Mouse (Mus musculus) CH12.LX (cell line): ENCODE measurements around the gene Fgg. TPM values are rescaled to one million over a fixed set of nuclear protein-coding genes. Genes with fewer than 3 reads are reported as not detected.

Experiments
- DNase-seq: peaks from one replicate; pipeline ENCODE4 v3.0.0-alpha.2; 2013; ENCODE audit errors: extremely low read depth
- H3K27ac ChIP-seq: 2 replicates; pipeline ENCODE4 v1.5.1; 2012; ENCODE audit warnings: low read depth, mild to moderate bottlenecking, control low read depth, moderate library complexity; ENCODE audit not compliant: insufficient read depth
- H3K27me3 ChIP-seq: replicated peaks from 2 replicates; pipeline ENCODE3; 2012; ENCODE audit warnings: inconsistent platforms
- H3K36me3 ChIP-seq, 2 experiments: replicated peaks in 1 of 2; 2 replicates each; pipeline versions ENCODE3 to v1.6.1; 2012; ENCODE audit warnings: inconsistent platforms in 1 of 2, low read length in 1 of 2, mild to moderate bottlenecking in 1 of 2, mixed read lengths in 1 of 2, moderate library complexity in 1 of 2; ENCODE audit not compliant: control insufficient read depth in 1 of 2, insufficient read depth in 1 of 2
- H3K4me1 ChIP-seq, 2 experiments: 2 replicates each; pipeline ENCODE4 v1.6.1; 2012; ENCODE audit warnings: inconsistent platforms in 1 of 2, moderate library complexity in 1 of 2; ENCODE audit not compliant: insufficient read depth in 2 of 2, control insufficient read depth in 1 of 2
- H3K4me2 ChIP-seq: 2 replicates; pipeline ENCODE4 v1.6.1; 2012; ENCODE audit warnings: low read depth, mild to moderate bottlenecking, control low read depth; ENCODE audit not compliant: poor library complexity, insufficient read depth, severe bottlenecking
- H3K4me3 ChIP-seq, 3 experiments: fragments of 150-350 bp in 1 of 3; sonication (generic) in 1 of 3; replicated peaks in 1 of 3; 2 replicates each; pipeline versions ENCODE3 to v1.5.1; 2011 to 2012; ENCODE audit warnings: low read depth in 2 of 3, low read length in 2 of 3, mild to moderate bottlenecking in 2 of 3, moderate library complexity in 2 of 3, control low read depth in 1 of 3, improper control_type of control experiment in 1 of 3, inconsistent platforms in 1 of 3, mixed read lengths in 1 of 3; ENCODE audit not compliant: poor library complexity in 1 of 3
- H3K79me2 ChIP-seq: replicated peaks from 2 replicates; pipeline ENCODE4 v1.6.1; 2012; ENCODE audit warnings: mild to moderate bottlenecking, moderate library complexity; ENCODE audit not compliant: control insufficient read depth, poor library complexity, insufficient read depth, severe bottlenecking; ENCODE audit errors: extremely low read depth
- H3K9ac ChIP-seq: 2 replicates; pipeline ENCODE4 v1.6.1; 2012; ENCODE audit warnings: low read depth, mild to moderate bottlenecking, control low read depth, moderate library complexity; ENCODE audit not compliant: insufficient read depth
- H3K9me3 ChIP-seq: replicated peaks from 2 replicates; pipeline ENCODE3; 2012; ENCODE audit warnings: low read length, inconsistent platforms, mixed read lengths
- CHD1 ChIP-seq: IDR thresholded peaks from 2 replicates; pipeline ENCODE4 v1.6.1; 2012; ENCODE audit warnings: low read depth, low read length, improper control_type of control experiment, inconsistent platforms
- CHD2 ChIP-seq: IDR thresholded peaks from 2 replicates; pipeline ENCODE4 v1.6.1; 2011; ENCODE audit warnings: low read length, improper control_type of control experiment
- CTCF ChIP-seq, 2 experiments: IDR thresholded peaks in 1 of 2; conservative IDR thresholded peaks in 1 of 2; 2 replicates each; pipeline ENCODE4 v1.5.1; 2011 to 2012; ENCODE audit warnings: low read depth in 2 of 2, low read length in 2 of 2, improper control_type of control experiment in 1 of 2, inconsistent platforms in 1 of 2, mild to moderate bottlenecking in 1 of 2, moderate library complexity in 1 of 2
- E2F4 ChIP-seq: IDR thresholded peaks from 2 replicates; pipeline ENCODE4 v1.6.1; 2011; ENCODE audit warnings: low read depth, low read length, improper control_type of control experiment; ENCODE audit not compliant: insufficient replicate concordance
- ELF1 ChIP-seq: IDR thresholded peaks from 2 replicates; pipeline ENCODE4 v1.6.1; 2014; ENCODE audit warnings: low read depth, mild to moderate bottlenecking, inconsistent platforms, low read length, improper control_type of control experiment
- EP300 ChIP-seq: IDR thresholded peaks from 2 replicates; pipeline ENCODE4 v1.6.1; 2011; ENCODE audit warnings: low read length, improper control_type of control experiment
- ETS1 ChIP-seq: conservative IDR thresholded peaks from 2 replicates; pipeline ENCODE4 v1.6.1; 2012; ENCODE audit warnings: low read depth, mild to moderate bottlenecking, inconsistent platforms, low read length, improper control_type of control experiment, moderate library complexity
- GABPA ChIP-seq: IDR thresholded peaks from 2 replicates; pipeline ENCODE4 v1.6.1; 2012; ENCODE audit warnings: low read depth, low read length, improper control_type of control experiment, inconsistent platforms; ENCODE audit not compliant: insufficient replicate concordance
- HCFC1 ChIP-seq: IDR thresholded peaks from 2 replicates; pipeline ENCODE4 v1.6.1; 2012; ENCODE audit warnings: low read depth, mild to moderate bottlenecking, inconsistent platforms, low read length, improper control_type of control experiment
- IRF4 ChIP-seq: IDR thresholded peaks from 2 replicates; pipeline ENCODE4 v1.6.1; 2014; ENCODE audit warnings: low read depth, mild to moderate bottlenecking, inconsistent platforms, low read length, improper control_type of control experiment
- JUND ChIP-seq: conservative IDR thresholded peaks from 2 replicates; pipeline ENCODE4 v1.6.1; 2011; ENCODE audit warnings: low read depth, low read length, improper control_type of control experiment
- KAT2A ChIP-seq: IDR thresholded peaks from 2 replicates; pipeline ENCODE4 v1.6.1; 2012; ENCODE audit warnings: low read length, improper control_type of control experiment, inconsistent platforms; ENCODE audit not compliant: insufficient replicate concordance
- MAFK ChIP-seq: IDR thresholded peaks from 2 replicates; pipeline ENCODE4 v1.6.1; 2011; ENCODE audit warnings: low read length, improper control_type of control experiment; ENCODE audit not compliant: insufficient replicate concordance
- MAX ChIP-seq: IDR thresholded peaks from 2 replicates; pipeline ENCODE4 v1.6.1; 2011; ENCODE audit warnings: low read length, improper control_type of control experiment
- MAZ ChIP-seq: IDR thresholded peaks from 2 replicates; pipeline ENCODE4 v1.6.1; 2012; ENCODE audit warnings: low read depth, mild to moderate bottlenecking, inconsistent platforms, low read length, improper control_type of control experiment, moderate library complexity
- MEF2A ChIP-seq: IDR thresholded peaks from 2 replicates; pipeline ENCODE4 v1.6.1; 2014; ENCODE audit warnings: low read depth, mild to moderate bottlenecking, inconsistent platforms, low read length, improper control_type of control experiment, borderline replicate concordance
- MXI1 ChIP-seq: IDR thresholded peaks from 2 replicates; pipeline ENCODE4 v1.6.1; 2011; ENCODE audit warnings: mild to moderate bottlenecking, low read depth, low read length, improper control_type of control experiment
- MYC ChIP-seq: IDR thresholded peaks from 2 replicates; pipeline ENCODE4 v1.6.1; 2011; ENCODE audit warnings: low read depth, mild to moderate bottlenecking, improper control_type of control experiment, low read length
- NELFE ChIP-seq: IDR thresholded peaks from 2 replicates; pipeline ENCODE4 v1.6.1; 2011; ENCODE audit warnings: low read depth, low read length, improper control_type of control experiment
- NRF1 ChIP-seq: IDR thresholded peaks from 2 replicates; pipeline ENCODE4 v1.6.1; 2014; ENCODE audit warnings: low read depth, mild to moderate bottlenecking, inconsistent platforms, low read length, improper control_type of control experiment, moderate library complexity
- PAX5 ChIP-seq: IDR thresholded peaks from 2 replicates; pipeline ENCODE4 v1.6.1; 2012; ENCODE audit warnings: low read length, inconsistent platforms, mixed read lengths
- POLR2A ChIP-seq: IDR thresholded peaks from 2 replicates; pipeline ENCODE4 v1.6.1; 2011; ENCODE audit warnings: low read depth, mild to moderate bottlenecking, improper control_type of control experiment, low read length
- POLR2AphosphoS2 ChIP-seq: IDR thresholded peaks from 2 replicates; pipeline ENCODE4 v1.6.1; 2011; ENCODE audit warnings: low read depth, low read length, improper control_type of control experiment
- RAD21 ChIP-seq: IDR thresholded peaks from 2 replicates; pipeline ENCODE4 v1.6.1; 2011; ENCODE audit warnings: low read depth, mild to moderate bottlenecking, low read length, improper control_type of control experiment, moderate library complexity
- RCOR1 ChIP-seq: conservative IDR thresholded peaks from 2 replicates; pipeline ENCODE4 v1.6.1; 2012; ENCODE audit warnings: low read depth, mild to moderate bottlenecking, inconsistent platforms, low read length, improper control_type of control experiment
- SIN3A ChIP-seq: IDR thresholded peaks from 2 replicates; pipeline ENCODE4 v1.6.1; 2012; ENCODE audit warnings: low read length, improper control_type of control experiment, inconsistent platforms
- SMC3 ChIP-seq: IDR thresholded peaks from 2 replicates; pipeline ENCODE4 v1.6.1; 2011; ENCODE audit warnings: low read depth, low read length, improper control_type of control experiment
- TBP ChIP-seq: conservative IDR thresholded peaks from 2 replicates; pipeline ENCODE4 v1.6.1; 2011; ENCODE audit warnings: low read depth, low read length, improper control_type of control experiment
- TCF12 ChIP-seq: IDR thresholded peaks from 2 replicates; pipeline ENCODE4 v1.6.1; 2014; ENCODE audit warnings: low read depth, mild to moderate bottlenecking, inconsistent platforms, low read length, improper control_type of control experiment
- UBTF ChIP-seq: IDR thresholded peaks from 2 replicates; pipeline ENCODE4 v1.6.1; 2012; ENCODE audit warnings: low read depth, mild to moderate bottlenecking, inconsistent platforms, low read length, improper control_type of control experiment, moderate library complexity
- USF1 ChIP-seq: IDR thresholded peaks from 2 replicates; pipeline ENCODE4 v1.6.1; 2014; ENCODE audit warnings: low read depth, mild to moderate bottlenecking, inconsistent platforms, low read length, improper control_type of control experiment
- ZC3H11A ChIP-seq: IDR thresholded peaks from 2 replicates; pipeline ENCODE4 v1.6.1; 2012; ENCODE audit warnings: low read depth, mild to moderate bottlenecking, inconsistent platforms, low read length, improper control_type of control experiment
- ZKSCAN1 ChIP-seq: IDR thresholded peaks from 2 replicates; pipeline ENCODE4 v1.6.1; 2012; ENCODE audit warnings: low read depth, inconsistent platforms, low read length, improper control_type of control experiment, borderline replicate concordance
- ZMIZ1 ChIP-seq: IDR thresholded peaks from 2 replicates; pipeline ENCODE4 v1.6.1; 2012; ENCODE audit warnings: low read depth, mild to moderate bottlenecking, inconsistent platforms, low read length, improper control_type of control experiment
- ZNF384 ChIP-seq: IDR thresholded peaks from 2 replicates; pipeline ENCODE4 v1.6.1; 2012; ENCODE audit warnings: low read depth, low read length, improper control_type of control experiment, inconsistent platforms
- dilution Hi-C: fragments of 300-500 bp; cut with MboI; formaldehyde crosslinking; loops from 2 replicates; pipeline ENCODE4 v1.14.3; 2020; ENCODE audit warnings: low sequenced_read_pairs; ENCODE audit not compliant: extremely low pct_unique_long_range_greater_than_20kb, extremely low pct_ligation_motif_present
- in situ Hi-C: fragments of 300-500 bp; cut with MboI; formaldehyde crosslinking; loops from 3 replicates; pipeline ENCODE4 v1.14.3; 2019; ENCODE audit warnings: low sequenced_read_pairs, low pct_ligation_motif_present, low pct_unique_long_range_greater_than_20kb, mixed read lengths
- polyA plus RNA-seq: library from polyadenylated mRNA; unstranded; fragments of >175 nt; gene quantifications from 2 replicates; pipeline ENCODE4 v1.2.1, GENCODE M21; 2012; ENCODE audit warnings: low read depth; ENCODE audit not compliant: insufficient read length
- total RNA-seq, 2 experiments: library from RNA; depleted of rRNA; stranded (reverse); fragments of 300-350 nt in 1 of 2; fragments of >200 nt in 1 of 2; gene quantifications; 2 replicates each; pipeline ENCODE4 v1.2.3; 2012 to 2014

The Fgg gene
- total and polyA plus RNA-seq, 3 experiments = not detected

DNA sequence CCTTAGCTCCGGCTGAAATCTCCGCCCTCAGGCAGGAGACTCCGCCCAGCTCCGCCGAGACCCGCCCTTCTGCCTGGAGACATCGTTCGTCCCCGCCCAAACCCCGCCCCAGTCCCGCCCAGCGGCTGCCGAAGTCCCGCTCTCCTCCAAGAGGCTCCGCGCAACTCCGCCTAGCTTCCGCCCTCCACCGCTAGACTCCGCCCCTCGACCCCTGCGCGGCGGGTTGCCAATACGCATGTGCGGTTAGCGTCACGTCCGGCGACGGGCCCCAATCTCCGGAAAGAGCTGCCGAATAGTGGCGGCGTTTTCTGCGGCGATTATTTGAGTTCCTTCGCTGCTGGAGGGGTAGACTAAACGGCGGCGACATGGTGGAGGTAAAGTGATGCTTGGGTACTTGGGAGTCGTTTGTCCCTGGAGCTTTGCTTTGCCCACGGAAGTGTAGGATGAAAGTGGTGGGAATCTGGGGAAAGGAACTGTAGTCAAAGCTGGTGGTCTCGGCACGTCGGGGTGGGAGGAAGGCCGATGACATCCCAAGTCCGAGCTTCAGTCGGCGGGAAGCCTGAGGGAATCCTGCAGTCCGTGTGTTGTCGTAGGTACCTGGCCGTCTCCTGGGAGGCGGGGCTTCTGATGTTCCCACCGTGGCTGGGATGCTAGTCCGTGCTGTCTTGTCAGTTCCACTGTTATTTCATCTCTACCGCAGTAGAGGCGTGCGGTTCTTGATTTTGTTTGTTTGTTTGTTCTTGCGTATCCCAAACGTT lies 47.9 kb downstream of the Fgg start, which contains the start of gene Plrg1:
TSS of gene Plrg1 (plus strand) at position 242 of the 758 bp plus-strand sequence.
- peak within 1 kb of the TSS; percentile 94 to 95 (median 95) for H3K4me3 ChIP-seq
- peaks cover 17% of the 10 kb centered on the region for H3K79me2 ChIP-seq
- no peak for TF ChIP-seq ZC3H11A
- no peak; the same call in 1 of the 2 replicates for TF ChIP-seq E2F4
- TF ChIP-seq NRF1 = peak; percentile 89
- no peak for TF ChIP-seq GABPA
- TF ChIP-seq MAZ = no peak
- TF ChIP-seq UBTF = no peak
- TF ChIP-seq CHD2 = no peak
- TF ChIP-seq JUND = no peak
- no peak for TF ChIP-seq TBP
- TF ChIP-seq CHD1 = no peak
- no peak for TF ChIP-seq USF1
- peak; percentile 66; the same call in 1 of the 2 replicates for TF ChIP-seq KAT2A
- no peak for TF ChIP-seq PAX5
- peak; percentile 58; the same call in 1 of the 2 replicates for TF ChIP-seq MXI1
- TF ChIP-seq RCOR1 = no peak
- TF ChIP-seq POLR2AphosphoS2 = peak; percentile 60; the same call in 1 of the 2 replicates
- TF ChIP-seq ZMIZ1 = 0 out of 2 replicates have a peak, but pooled peaks have one; percentile 60
- TF ChIP-seq SIN3A = peak; percentile 80
- no peak for TF ChIP-seq IRF4
- peak; percentile 75 for TF ChIP-seq TCF12
- no peak for TF ChIP-seq SMC3
- TF ChIP-seq MYC = no peak
- TF ChIP-seq RAD21 = no peak
- TF ChIP-seq HCFC1 = peak; percentile 80
- no peak for TF ChIP-seq CTCF (conservative IDR thresholded peaks at IDR 0.05 in 1 of 2, IDR thresholded peaks at IDR 0.05 in 1 of 2; ENCODE audit: low read depth in 2 of 2, low read length in 2 of 2)
- TF ChIP-seq ZNF384 = no peak
- TF ChIP-seq ELF1 = peak; percentile 89
- no peak for TF ChIP-seq ETS1
- TF ChIP-seq ZKSCAN1 = no peak
- TF ChIP-seq MAX = no peak
- TF ChIP-seq POLR2A = peak; percentile 90
- TF ChIP-seq MAFK = no peak
- no peak for TF ChIP-seq EP300
- TF ChIP-seq MEF2A = no peak
- TF ChIP-seq NELFE = peak; percentile 88
- H3K4me2 ChIP-seq = peak within 1 kb of the TSS; percentile 75; the same call in 1 of the 2 replicates
- peaks cover 0 to 24% of the 10 kb centered on the region in 2 experiments; a peak in 2 of 4 replicates for H3K4me1 ChIP-seq
- peaks cover 23 to 34% of the 10 kb centered on the region in 2 experiments for H3K36me3 ChIP-seq
- H3K9me3 ChIP-seq = no peaks in the 10 kb centered on the region
- H3K27ac ChIP-seq = peak within 1 kb of the TSS; percentile 2; the same call in 1 of the 2 replicates
- dilution Hi-C loops (no loop called here), in situ Hi-C loops (loop anchor here (10.0 kb wide), 1 partner anchor 181 kb away; the partner anchor contains the start of gene Rbm46)
- H3K27me3 ChIP-seq = no peaks in the 10 kb centered on the region
- peak within 1 kb of the TSS; percentile 83 for H3K9ac ChIP-seq
- DNase-seq = peak; percentile 95
